Mouse (Mus musculus): ENCODE results near the gene Stx3. TPM values are rescaled to one million over a fixed set of nuclear protein-coding genes. Genes with fewer than 3 reads are reported as not detected.

Gene Stx3
- total RNA-seq, 1 experiment from 2014 or later = 8.0 TPM

GRCm38 (mm10) chr19:11807822-11808221 lies 11.4 kb downstream of the Stx3 start:
- no peak for DNase-seq

- no peak for DNase-seq
Measured at GRCm38 (mm10) chr19:11807251-11807650, 12.0 kb downstream of the Stx3 start.

GRCm38 (mm10) chr19:11804423-11804822 lies 14.8 kb downstream of the Stx3 start:
- no peak for DNase-seq

DNA sequence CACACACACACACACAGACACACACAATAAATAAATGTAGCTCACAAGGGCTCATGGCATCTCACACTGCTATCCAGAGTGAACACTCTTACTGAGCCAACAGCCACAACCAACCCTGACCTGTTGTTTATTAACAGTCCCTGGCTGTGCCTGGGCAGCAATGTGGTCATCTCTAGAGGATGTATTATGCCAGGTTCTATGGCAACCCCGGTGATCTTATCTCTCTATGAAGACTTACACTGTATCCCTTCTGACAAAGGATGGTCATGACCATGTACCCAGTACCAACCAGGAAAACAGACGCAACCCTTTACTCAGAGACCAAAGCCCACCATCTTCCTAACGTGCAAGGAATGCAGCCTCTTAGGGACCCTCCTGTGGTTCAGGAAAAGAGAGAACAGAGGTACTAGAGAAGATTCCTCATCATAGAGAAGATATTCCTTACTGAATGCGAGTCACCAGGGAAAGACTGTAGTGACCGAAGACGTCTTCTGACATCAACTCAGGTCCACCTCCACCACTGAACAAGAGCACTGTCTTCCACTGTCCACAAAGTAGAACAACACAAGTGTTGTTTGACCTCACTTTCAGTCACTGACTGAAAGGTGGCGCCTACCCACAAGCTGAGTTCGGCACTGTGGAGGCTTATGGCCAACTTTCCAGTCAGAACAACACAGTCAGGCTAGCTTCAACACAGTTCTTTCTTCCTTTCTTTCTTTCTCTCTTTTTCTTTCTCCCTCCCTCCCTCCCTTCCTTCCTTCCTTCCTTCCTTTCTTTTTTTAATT lies 18.5 kb downstream of the Stx3 start:
- no peak for DNase-seq

DNA sequence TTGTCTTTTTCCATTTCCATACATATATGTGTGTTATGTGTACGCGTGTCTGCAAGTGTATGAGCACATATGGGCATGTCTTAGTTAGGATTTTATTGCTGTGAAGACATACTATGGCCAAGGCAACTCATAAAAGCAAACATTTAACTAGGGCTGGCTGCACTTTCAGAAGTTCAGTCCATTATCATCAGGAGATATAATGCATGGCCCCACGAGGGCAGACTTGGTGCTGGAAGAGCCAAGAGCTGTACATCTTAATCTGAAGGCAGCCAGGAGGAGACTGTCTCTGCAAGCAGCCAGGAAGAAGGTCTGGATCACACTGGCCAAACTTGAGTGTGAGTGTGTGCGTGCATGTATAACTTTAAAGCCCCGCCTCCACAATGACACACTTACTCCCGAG lies 24.8 kb downstream of the Stx3 start:
- DNase-seq = no peak

GRCm38 (mm10) chr19:11793741-11794359 lies 25.4 kb downstream of the Stx3 start:
- no peak for DNase-seq

DNA sequence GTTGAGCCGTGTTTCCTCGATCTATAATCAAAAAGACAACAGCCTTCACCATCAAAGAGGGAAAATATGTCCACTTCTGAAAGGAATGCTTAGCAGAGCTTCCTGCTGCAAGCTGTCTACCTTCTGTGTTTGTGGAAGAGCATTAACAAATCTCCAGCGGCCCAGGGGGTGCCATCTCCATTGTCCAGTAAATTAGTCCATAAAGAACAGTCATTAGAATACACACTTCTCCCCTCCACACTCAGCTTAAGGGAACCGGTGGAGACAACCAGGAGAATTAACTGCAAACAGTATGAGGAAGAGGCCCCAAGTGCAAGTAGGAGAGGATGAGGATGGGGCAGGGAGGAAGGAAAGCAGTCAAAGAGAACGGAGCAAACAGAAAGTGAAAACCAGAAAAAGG lies 27.4 kb downstream of the Stx3 start:
- DNase-seq = no peak

DNA sequence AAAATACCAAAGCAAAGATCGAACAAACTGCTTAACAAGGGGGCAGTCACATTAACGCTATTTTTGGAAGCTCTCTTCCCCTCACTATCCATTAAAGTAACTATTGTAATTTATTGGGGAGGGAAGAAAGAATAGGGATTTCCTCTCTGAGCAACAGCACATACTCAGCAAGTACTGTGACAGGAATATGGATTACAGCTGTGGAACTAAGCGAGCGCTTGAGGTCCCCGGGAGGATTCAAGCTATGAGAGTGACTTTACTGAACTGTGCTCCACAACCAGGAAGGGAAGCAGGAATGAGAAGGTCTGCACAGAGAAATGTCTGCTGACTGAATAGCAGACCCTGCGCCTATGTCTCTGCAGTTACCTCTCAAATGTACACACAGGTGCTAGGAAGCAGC lies 30.3 kb downstream of the Stx3 start:
- DNase-seq = no peak

DNA sequence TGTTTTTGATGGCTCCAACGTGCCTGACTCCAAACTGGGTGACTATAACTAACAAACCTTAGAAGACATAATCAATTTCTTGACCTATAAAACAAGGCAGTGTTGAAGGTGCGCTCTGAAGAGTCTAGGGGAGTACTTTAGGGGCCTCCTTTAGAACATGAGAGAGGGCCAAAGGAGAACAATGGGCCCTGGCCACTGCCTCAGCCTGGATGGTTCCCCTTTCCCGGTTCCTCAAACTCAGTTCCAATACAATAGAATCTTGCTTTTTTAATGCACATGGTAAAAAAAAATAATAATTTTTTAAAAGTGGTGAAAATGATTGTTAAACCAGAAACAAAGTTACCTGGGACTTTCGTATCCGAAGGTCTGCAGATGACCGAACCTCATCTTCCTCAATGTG lies 31.4 kb downstream of the Stx3 start:
- no peak for DNase-seq

DNA sequence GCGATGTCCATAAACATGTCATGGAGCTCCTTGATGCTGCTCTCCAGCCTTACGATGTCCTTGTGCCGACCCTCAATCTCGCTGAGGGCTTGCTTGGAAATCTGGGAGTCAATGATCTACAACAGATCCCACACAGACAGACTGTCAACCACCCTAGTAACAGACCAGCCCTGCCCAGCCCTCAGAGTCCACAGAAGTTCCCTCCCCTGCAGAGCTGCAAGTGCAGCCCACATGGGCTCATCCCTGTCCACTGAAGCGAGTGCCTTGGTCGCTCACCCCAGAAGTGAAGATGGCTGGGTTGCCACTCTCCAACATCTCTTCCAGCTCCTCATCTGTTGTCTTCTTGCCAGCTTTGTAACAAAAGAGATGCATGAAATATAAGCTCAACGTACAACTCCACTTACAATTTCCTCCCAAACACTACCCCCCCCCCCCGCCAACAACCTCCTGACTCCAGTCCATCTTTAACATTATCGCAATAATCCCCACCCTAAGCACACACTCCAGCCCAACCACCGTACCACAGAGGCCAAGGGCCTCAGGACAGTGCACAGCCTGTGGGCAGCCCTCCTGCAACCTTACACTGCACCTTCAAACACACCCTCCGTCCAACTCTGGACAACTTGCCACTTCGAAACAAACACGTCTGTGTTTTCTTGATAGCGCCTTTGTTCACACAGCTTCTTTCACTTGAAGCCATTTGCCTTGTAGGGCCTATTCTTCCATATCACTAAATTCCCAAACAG lies 33.6 kb downstream of the Stx3 start:
- DNase-seq = no peak

DNA sequence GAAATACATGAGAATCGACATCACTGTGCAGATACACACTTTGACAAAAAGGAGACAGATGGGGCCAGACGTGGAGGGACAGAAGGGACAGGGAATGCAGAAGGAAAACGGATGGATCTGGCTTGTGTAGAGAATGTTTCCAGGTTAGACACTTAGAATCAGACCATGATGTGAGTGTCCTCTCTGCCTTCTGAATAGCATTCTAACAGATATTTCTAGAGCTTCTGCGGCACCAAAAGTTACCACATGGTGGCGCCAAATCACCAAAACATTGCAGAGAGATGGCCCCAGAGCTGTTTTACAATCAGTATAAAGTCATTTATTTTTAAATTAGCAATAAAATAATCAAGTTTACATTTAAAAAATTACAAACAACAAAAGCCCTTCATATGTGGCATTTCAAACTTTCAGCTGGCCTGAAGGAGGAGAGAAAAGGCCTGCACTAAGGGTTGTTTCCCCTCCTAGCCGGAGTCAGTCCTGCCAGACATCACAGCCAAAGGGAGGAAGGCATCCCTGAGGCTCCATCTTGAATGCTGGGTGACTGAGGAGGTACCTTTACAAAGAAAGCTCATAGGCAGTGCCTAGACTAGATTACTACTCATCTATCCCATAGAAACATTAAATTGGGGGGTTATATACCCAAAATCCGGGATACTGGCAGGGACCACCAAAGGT lies 41.9 kb downstream of the Stx3 start:
- DNase-seq = peak; percentile 77

- peak; percentile 91 for DNase-seq
Measured at GRCm38 (mm10) chr19:11770205-11770892, 48.9 kb downstream of the Stx3 start, which contains the start of gene Mrpl16. Mrpl16 (plus strand) TSS chr19:11770391.

DNA sequence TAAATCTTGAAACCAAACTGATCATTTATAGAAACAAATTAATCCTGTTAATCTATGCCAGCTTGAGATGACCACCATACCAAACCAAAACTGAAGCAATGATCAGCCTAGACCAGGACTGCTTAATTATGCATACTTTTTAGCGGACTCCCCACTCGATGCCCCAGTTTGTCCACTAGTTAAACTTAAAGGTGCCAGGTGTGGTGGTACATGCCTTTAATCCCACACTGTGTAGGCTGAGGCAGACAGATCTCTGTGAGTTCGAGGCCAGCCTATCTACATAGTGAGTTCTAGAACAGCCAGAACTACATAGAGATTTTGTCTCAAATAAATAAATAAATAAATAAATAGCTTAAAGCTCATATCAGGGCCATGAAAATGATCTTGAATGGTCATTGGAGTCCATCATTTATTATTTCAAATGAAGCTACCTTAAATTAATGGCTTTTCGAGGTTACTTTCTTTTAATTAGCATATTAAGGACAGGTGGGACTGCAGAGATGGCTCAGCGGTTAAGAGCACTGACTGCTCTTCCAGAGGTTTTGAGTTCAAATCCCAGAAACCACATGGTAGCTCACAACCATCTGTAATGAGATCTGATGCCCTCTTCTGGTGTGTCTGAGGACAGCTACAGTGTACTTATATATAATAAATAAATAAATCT lies 49.8 kb downstream of the Stx3 start:
- no peak for DNase-seq

DNA sequence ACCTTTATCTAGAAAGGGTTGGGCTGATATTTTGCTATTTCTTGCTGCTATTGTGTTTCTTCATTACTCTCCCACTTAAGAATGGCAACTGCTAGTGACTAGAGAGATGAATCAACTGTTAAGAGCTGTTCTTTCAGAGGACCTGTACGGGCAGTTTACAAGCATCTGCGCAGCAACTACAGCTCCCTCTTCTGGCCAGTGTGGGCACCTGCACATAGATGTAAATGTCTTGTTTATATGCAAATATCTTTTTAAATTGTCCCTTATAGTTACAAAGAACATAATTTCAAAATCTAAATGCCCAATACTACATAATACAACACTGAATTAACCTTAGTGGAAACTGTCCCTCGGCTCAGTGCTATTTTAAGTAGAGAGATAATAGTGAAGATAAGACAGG lies 51.0 kb downstream of the Stx3 start:
- peak; percentile 59 for DNase-seq

DNA sequence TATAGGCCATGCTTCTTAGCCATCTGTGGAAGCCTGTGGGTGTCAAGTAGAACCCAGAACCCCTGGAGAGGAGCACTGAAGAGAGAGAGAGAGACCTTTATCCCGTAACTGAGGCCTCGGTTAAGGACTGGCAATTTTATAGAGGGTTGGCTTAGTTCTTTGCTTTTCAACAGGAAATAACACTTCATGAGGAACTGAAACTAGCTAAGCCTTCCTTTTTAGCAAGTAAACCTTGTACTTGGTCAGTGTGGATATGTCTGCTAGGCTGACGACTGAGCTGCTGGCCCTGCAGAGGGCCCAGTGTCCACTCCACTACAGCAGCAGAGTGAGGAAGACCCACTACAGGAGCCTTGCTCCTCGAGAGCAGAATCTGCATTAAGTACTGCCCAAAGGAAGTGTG lies 52.8 kb downstream of the Stx3 start:
- no peak for DNase-seq

GRCm38 (mm10) chr19:11765059-11765458 lies 54.1 kb downstream of the Stx3 start:
- no peak for DNase-seq

DNA sequence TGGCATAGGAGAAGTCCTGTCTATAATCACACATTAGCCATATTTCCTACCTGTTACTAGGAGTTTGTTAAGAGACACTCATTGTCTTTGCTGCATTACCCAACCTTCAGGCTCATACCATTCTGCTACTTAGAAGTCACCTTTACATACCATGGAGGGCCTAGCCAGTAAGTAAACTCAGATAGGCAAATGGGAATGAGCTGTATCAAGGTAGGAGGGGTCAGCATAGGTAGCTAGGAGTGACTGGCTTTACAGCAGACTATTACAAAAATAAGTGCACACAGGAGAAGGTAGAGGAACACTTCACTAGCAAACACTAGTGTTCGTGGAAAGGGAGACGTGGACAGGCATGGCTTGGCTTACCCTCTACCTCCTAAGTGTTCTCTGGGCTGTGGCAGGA lies 71.9 kb downstream of the Stx3 start, which contains the start of gene Gif:
Gene Gif (plus strand): TSS at position 257 of the 400 bp plus-strand sequence.
- DNase-seq = no peak

DNA sequence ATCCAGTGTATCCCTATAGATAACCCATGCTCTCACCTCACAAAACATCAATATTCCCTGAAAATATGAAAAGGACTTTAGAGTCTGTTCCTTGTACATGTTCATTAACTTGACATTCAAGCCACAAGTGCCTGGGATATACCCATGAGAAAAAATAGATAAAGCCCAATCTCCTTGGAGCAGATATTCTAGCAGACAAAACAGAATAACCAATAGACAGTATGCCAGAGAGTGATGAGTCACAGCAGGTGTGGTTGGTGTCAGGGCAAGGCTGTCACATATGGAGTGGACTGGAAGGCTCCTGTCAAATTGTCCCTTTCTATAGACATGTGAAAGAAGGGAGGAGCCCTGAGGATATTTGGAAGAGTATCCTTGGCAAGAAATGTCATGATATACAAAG lies 73.5 kb downstream of the Stx3 start:
- no peak for DNase-seq

GRCm38 (mm10) chr19:11736455-11736854 lies 82.7 kb downstream of the Stx3 start:
- no peak for DNase-seq

GRCm38 (mm10) chr19:11730278-11730677 lies 88.9 kb downstream of the Stx3 start:
- DNase-seq = no peak

- DNase-seq = no peak
Measured at GRCm38 (mm10) chr19:11727304-11727703, 91.9 kb downstream of the Stx3 start.
